Mouse (Mus musculus) midbrain, postnatal 0 days (tissue): ENCODE data around the gene 4930579F01Rik. TPM values are rescaled to one million over a fixed set of nuclear protein-coding genes. Genes with fewer than 3 reads are reported as not detected.

Source experiments
- ATAC-seq: fragments of 200-750 bp; cut with Nextera tagmentation; 2 replicates; pipeline ENCODE4 v1.8.0; 2017; ENCODE audit warnings: moderate number of reproducible peaks, mild to moderate bottlenecking, moderate TSS enrichment, moderate library complexity; ENCODE audit not compliant: low FRiP score
- DNase-seq: peaks from one replicate; pipeline ENCODE4 v3.0.0-alpha.2; 2015; ENCODE audit warnings: low spot score
- H3K27ac ChIP-seq: fragments of 300-500 bp; sonication (generic); 2 replicates; pipeline ENCODE4 v1.5.1; 2014; ENCODE audit warnings: low read depth, mild to moderate bottlenecking, low read length, mixed read lengths
- H3K27me3 ChIP-seq: fragments of 300-500 bp; sonication (generic); 2 replicates; pipeline ENCODE4 v1.6.1; 2014; ENCODE audit warnings: low read length, control low read depth, mixed read lengths; ENCODE audit not compliant: insufficient read depth
- H3K36me3 ChIP-seq: fragments of 300-500 bp; sonication (generic); 2 replicates; pipeline ENCODE4 v1.6.1; 2014; ENCODE audit warnings: low read length, control low read depth, mixed read lengths; ENCODE audit not compliant: insufficient read depth
- H3K4me1 ChIP-seq: fragments of 300-500 bp; sonication (generic); 2 replicates; pipeline ENCODE4 v1.6.1; 2014; ENCODE audit warnings: mild to moderate bottlenecking, control low read depth, antibody characterized with exemption, low read length, mixed read lengths; ENCODE audit not compliant: insufficient read depth
- H3K4me2 ChIP-seq: fragments of 300-500 bp; sonication (generic); 2 replicates; pipeline ENCODE4 v1.6.1; 2014; ENCODE audit warnings: low read depth, mild to moderate bottlenecking, low read length, mixed read lengths; ENCODE audit not compliant: poor library complexity, severe bottlenecking
- H3K4me3 ChIP-seq: fragments of 300-500 bp; sonication (generic); 2 replicates; pipeline ENCODE4 v1.5.1; 2014; ENCODE audit warnings: low read depth, mild to moderate bottlenecking, low read length, moderate library complexity
- H3K9ac ChIP-seq: fragments of 300-500 bp; sonication (generic); replicated peaks from 2 replicates; pipeline ENCODE4 v1.6.1; 2014; ENCODE audit warnings: mild to moderate bottlenecking, low read length, moderate library complexity, mixed read lengths; ENCODE audit not compliant: poor library complexity, severe bottlenecking
- H3K9me3 ChIP-seq: fragments of 300-500 bp; sonication (generic); 2 replicates; pipeline ENCODE4 v1.6.1; 2016; ENCODE audit warnings: low read length, control low read depth
- CTCF ChIP-seq: IDR thresholded peaks from 2 replicates; pipeline ENCODE4 v1.5.1; 2016; ENCODE audit warnings: antibody characterized with exemption, mild to moderate bottlenecking
- WGBS: fragments of 180-500 bp; shearing (Covaris S2); extraction: QIAGEN DNeasy Blood & Tissue Kit; methylation state at CpG from one replicate; pipeline ENCODE4 v1.1.7; 2014; 5-methylcytosine and 5-hydroxymethylcytosine counted together
- polyA plus RNA-seq: library from polyadenylated mRNA; unstranded; fragments of >200 nt; fragmentation: Nextera tagmentation; extraction: Ambion mirVana; gene quantifications from 2 replicates; pipeline ENCODE4 v1.2.1, GENCODE M21; 2015
- total RNA-seq: library from RNA; depleted of rRNA; stranded (reverse); fragments of >200 nt; gene quantifications from 2 replicates; pipeline ENCODE4 v1.2.3, GENCODE M21; 2014

4930579F01Rik gene
- total and polyA plus RNA-seq, 2 experiments from 2014 or later: not detected

GRCm38 (mm10) chr3:138227782-138228181, 34.2 kb upstream of the 4930579F01Rik start:
- DNase-seq (no peak), ATAC-seq (no peak)
- no peaks in the 10 kb centered on the region for H3K4me1 ChIP-seq
- H3K27ac ChIP-seq: no peak overlapping the region
- H3K36me3 ChIP-seq: no peaks in the 10 kb centered on the region
- no peak for TF ChIP-seq CTCF
- no peak overlapping the region for H3K9ac ChIP-seq
- H3K4me3 ChIP-seq: no peak overlapping the region
- no peaks in the 10 kb centered on the region for H3K9me3 ChIP-seq
- WGBS: 93% methylated on average over 8 of the region's 8 CpGs
- no peak overlapping the region for H3K4me2 ChIP-seq
- H3K27me3 ChIP-seq: no peaks in the 10 kb centered on the region

- H3K4me3 ChIP-seq: no peak overlapping the region
- H3K36me3 ChIP-seq: no peaks in the 10 kb centered on the region
- no peaks in the 10 kb centered on the region for H3K4me1 ChIP-seq
- H3K4me2 ChIP-seq: no peak overlapping the region
- H3K9ac ChIP-seq: no peak overlapping the region
- no peak overlapping the region for H3K27ac ChIP-seq
- H3K9me3 ChIP-seq: no peaks in the 10 kb centered on the region
- WGBS: 89% methylated on average over 2 of the region's 2 CpGs
- TF ChIP-seq CTCF: no peak
- no peak for DNase-seq
- H3K27me3 ChIP-seq: no peaks in the 10 kb centered on the region
- ATAC-seq: no peak
Observed at GRCm38 (mm10) chr3:138227082-138227481, 33.5 kb upstream of the 4930579F01Rik start.

GRCm38 (mm10) chr3:138226476-138226875, 32.9 kb upstream of the 4930579F01Rik start:
- no peaks in the 10 kb centered on the region for H3K9me3 ChIP-seq
- no peak overlapping the region for H3K4me2 ChIP-seq
- DNase-seq (no peak), ATAC-seq (no peak)
- H3K36me3 ChIP-seq: no peaks in the 10 kb centered on the region
- H3K9ac ChIP-seq: no peak overlapping the region
- TF ChIP-seq CTCF: no peak
- H3K27ac ChIP-seq: no peak overlapping the region
- H3K27me3 ChIP-seq: no peaks in the 10 kb centered on the region
- WGBS: 97% methylated on average over 6 of the region's 6 CpGs
- H3K4me1 ChIP-seq: no peaks in the 10 kb centered on the region
- no peak overlapping the region for H3K4me3 ChIP-seq

GRCm38 (mm10) chr3:138225853-138226252, 32.2 kb upstream of the 4930579F01Rik start:
- ATAC-seq (no peak), DNase-seq (no peak)
- Histone ChIP-seq H3K9me3 (no peaks in the 10 kb centered on the region), H3K4me1 (no peaks in the 10 kb centered on the region), H3K27ac (no peak overlapping the region), H3K4me3 (no peak overlapping the region), H3K4me2 (no peak overlapping the region), H3K36me3 (no peaks in the 10 kb centered on the region), H3K9ac (no peak overlapping the region), H3K27me3 (no peaks in the 10 kb centered on the region)
- 38% methylated on average over 7 of the region's 7 CpGs for WGBS
- no peak for TF ChIP-seq CTCF

GRCm38 (mm10) chr3:138225331-138225730, 31.7 kb upstream of the 4930579F01Rik start:
- no peaks in the 10 kb centered on the region for H3K9me3 ChIP-seq
- no peak overlapping the region for H3K9ac ChIP-seq
- no peaks in the 10 kb centered on the region for H3K4me1 ChIP-seq
- H3K27ac ChIP-seq: no peak overlapping the region
- no peak for TF ChIP-seq CTCF
- no peak overlapping the region for H3K4me2 ChIP-seq
- H3K4me3 ChIP-seq: no peak overlapping the region
- no peak for DNase-seq
- WGBS: 68% methylated on average over 7 of the region's 7 CpGs
- ATAC-seq: no peak
- H3K27me3 ChIP-seq: no peaks in the 10 kb centered on the region
- H3K36me3 ChIP-seq: no peaks in the 10 kb centered on the region

- 87% methylated on average over 13 of the region's 13 CpGs for WGBS
- Histone ChIP-seq H3K4me2 (no peak overlapping the region), H3K27me3 (no peaks in the 10 kb centered on the region), H3K27ac (no peak overlapping the region), H3K9ac (no peak overlapping the region), H3K4me1 (no peaks in the 10 kb centered on the region), H3K36me3 (no peaks in the 10 kb centered on the region), H3K4me3 (no peak overlapping the region), H3K9me3 (no peaks in the 10 kb centered on the region)
- DNase-seq: no peak
- ATAC-seq: no peak
- TF ChIP-seq CTCF: no peak
Observed at GRCm38 (mm10) chr3:138224363-138224954, 30.8 kb upstream of the 4930579F01Rik start.
